10 mouse cellular contexts compared by ENCODE assay signal in genomic region chr10:115493778-115494141, GRCm38 (mm10).
A peak's percentile ranks its signal among the peaks of the same experiment; 100 is the strongest.
DNase-seq lines count a peak whose midpoint lies in the region; ATAC-seq lines count a peak whose summit lies in the region.
"Had no signal": no experiment of that assay in that cellular context is flagged by ENCODE, and none has a peak within 500 bp of the region (broad histone marks: within the 10 kb centered on the region; RNA-seq: fewer than 3 reads in every experiment).

No protein-coding gene starts in this region.

- H3K36me3 ChIP-seq in heart, embryonic 12.5 days: no peaks in the 10 kb centered on the region
- no peaks in the 10 kb centered on the region for H3K36me3 ChIP-seq in neural tube, embryonic 12.5 days
- no peaks in the 10 kb centered on the region for H3K36me3 ChIP-seq in limb, embryonic 12.5 days

- H3K4me2 ChIP-seq in heart, embryonic 12.5 days: peak overlapping the region; percentile 39
- H3K4me2 ChIP-seq in neural tube, embryonic 12.5 days (replicated peaks): peak overlapping the region; percentile 27
- peak overlapping the region; percentile 31 for H3K4me2 ChIP-seq in limb, embryonic 12.5 days

- 13% methylated on average over 7 of the region's 7 CpGs for WGBS in heart, embryonic 12.5 days
- WGBS in neural tube, embryonic 12.5 days: 12% methylated on average over 7 of the region's 7 CpGs
- WGBS in limb, embryonic 12.5 days: 13% methylated on average over 7 of the region's 7 CpGs

- DNase-seq in heart, postnatal 36 days: no peak
- no peak for DNase-seq in neural tube, embryonic 10.5 days (ENCODE audit: extremely low spot score, low spot score)
- no peak for DNase-seq in thymus, adult 18-20 months
- DNase-seq in spleen, postnatal 4 days (ENCODE audit: low spot score in 2 of 2): no peak
- no peak for DNase-seq in layer of hippocampus, adult 9-11 months
- DNase-seq: cerebellum, adult 9-10 months had no signal

- no peaks in the 10 kb centered on the region for H3K27me3 ChIP-seq in heart, embryonic 12.5 days (replicated peaks)
- no peaks in the 10 kb centered on the region for H3K27me3 ChIP-seq in neural tube, embryonic 12.5 days (replicated peaks)
- no peaks in the 10 kb centered on the region for H3K27me3 ChIP-seq in limb, embryonic 12.5 days

- H3K4me3 ChIP-seq in heart, embryonic 12.5 days: no peak overlapping the region
- no peak overlapping the region for H3K4me3 ChIP-seq in neural tube, embryonic 12.5 days
- no peak overlapping the region for H3K4me3 ChIP-seq in limb, embryonic 12.5 days (replicated peaks)

- no peak for ATAC-seq in heart, embryonic 12.5 days (ENCODE audit: insufficient number of reproducible peaks, low FRiP score)
- no peak for ATAC-seq in neural tube, embryonic 12.5 days (ENCODE audit: low FRiP score, low read depth)
- no peak for ATAC-seq in limb, embryonic 12.5 days (ENCODE audit: insufficient number of reproducible peaks, insufficient read depth, low FRiP score, low TSS enrichment, low read depth)

- no peak overlapping the region for H3K27ac ChIP-seq in heart, embryonic 12.5 days (ENCODE audit: poor library complexity, severe bottlenecking)
- no peak overlapping the region for H3K27ac ChIP-seq in neural tube, embryonic 12.5 days
- no peak overlapping the region for H3K27ac ChIP-seq in limb, embryonic 12.5 days
- H3K27ac ChIP-seq: liver, embryonic 14.5 days had no signal

- intact Hi-C loops in heart, postnatal 36 days (cut with DNase I): no loop called here

- peaks cover 9% of the 10 kb centered on the region; the same call in 1 of the 2 replicates for H3K9me3 ChIP-seq in heart, embryonic 12.5 days (replicated peaks)
- peaks cover 6% of the 10 kb centered on the region; the same call in 1 of the 2 replicates for H3K9me3 ChIP-seq in neural tube, embryonic 12.5 days
- H3K9me3 ChIP-seq in limb, embryonic 12.5 days: peaks cover 4% of the 10 kb centered on the region; the same call in 1 of the 2 replicates

- no peak overlapping the region for H3K9ac ChIP-seq in heart, embryonic 12.5 days
- no peak overlapping the region for H3K9ac ChIP-seq in neural tube, embryonic 12.5 days
- no peak overlapping the region for H3K9ac ChIP-seq in limb, embryonic 12.5 days (replicated peaks)
- H3K9ac ChIP-seq: liver, embryonic 14.5 days had no signal

- H3K4me1 ChIP-seq in heart, embryonic 12.5 days (replicated peaks): peaks cover 9% of the 10 kb centered on the region
- peaks cover 5% of the 10 kb centered on the region; the same call in 1 of the 2 replicates for H3K4me1 ChIP-seq in neural tube, embryonic 12.5 days
- H3K4me1 ChIP-seq in limb, embryonic 12.5 days (replicated peaks): peaks cover 26% of the 10 kb centered on the region
